Mouse (Mus musculus) thymus, adult 2 months (tissue): Measurements from ENCODE around the gene Zfp14.

Experiments used
- CTCF ChIP-seq: fragments of 200-500 bp; IDR thresholded peaks from 2 replicates; pipeline ENCODE4 v1.5.1; 2012; ENCODE audit warnings: mild to moderate bottlenecking, control low read depth, low read length, moderate library complexity, borderline replicate concordance; ENCODE audit not compliant: control insufficient read depth, poor library complexity, insufficient read depth; ENCODE audit errors: extremely low read depth
- POLR2A ChIP-seq: fragments of 200-500 bp; IDR thresholded peaks from 2 replicates; pipeline ENCODE4 v1.6.1; 2012; ENCODE audit warnings: mild to moderate bottlenecking, low read length, control low read depth, moderate library complexity; ENCODE audit not compliant: control insufficient read depth, poor library complexity, insufficient read depth; ENCODE audit errors: extremely low read depth

DNA sequence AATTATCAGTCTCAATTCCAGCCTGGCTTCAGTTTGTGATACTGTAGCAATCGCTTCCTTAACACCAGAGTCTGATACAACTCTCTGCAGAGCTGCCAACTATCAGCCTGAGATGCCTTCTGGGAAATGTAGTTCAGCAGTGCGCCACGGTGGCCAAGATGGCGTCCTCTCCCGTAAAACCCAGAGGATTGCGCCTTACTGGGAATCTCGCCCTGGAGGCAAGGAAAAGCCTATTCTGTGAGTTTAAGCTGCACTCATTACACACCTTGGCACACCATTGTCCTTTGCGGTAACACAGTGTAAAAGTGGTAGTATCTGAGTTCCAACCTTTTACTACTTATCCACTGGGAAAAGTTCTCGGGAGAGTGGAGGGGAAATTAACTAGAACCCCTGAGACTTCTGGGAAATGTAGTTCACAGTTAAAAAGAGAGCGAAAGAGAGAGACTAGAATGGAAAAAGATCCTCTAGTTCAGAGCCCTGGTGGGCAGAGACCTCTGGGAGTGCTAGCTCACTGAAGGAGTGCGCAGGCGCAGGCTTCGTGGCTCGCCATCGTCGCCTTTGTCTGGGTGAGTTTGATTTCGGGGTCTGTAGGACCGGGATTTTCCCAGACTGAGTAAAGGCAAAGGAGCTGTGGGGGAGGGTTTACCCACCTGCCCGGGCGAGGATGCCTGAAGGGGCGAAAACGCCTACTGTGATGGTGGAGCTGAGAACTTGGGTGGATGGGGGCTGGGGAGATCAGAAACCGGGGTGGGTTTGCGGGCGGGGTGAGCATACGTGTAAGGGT, 43.7 kb upstream of the Zfp14 start, which contains the start of gene Zfp260:
- TF ChIP-seq POLR2A (peak; percentile 69), CTCF (peak; percentile 56; the same call in 1 of the 2 replicates)
